Mouse (Mus musculus): ENCODE measurements around the gene Nit1. TPM values are rescaled to one million over a fixed set of nuclear protein-coding genes. Genes with fewer than 3 reads are reported as not detected.
"Not testable (repeated sequence)": the region's sequence is repeated elsewhere in the genome, so short reads cannot be mapped to it uniquely, and the experiment has no call there.

The Nit1 gene
- polyA plus RNA-seq, 1 experiment from 2014 or later: 57.6 TPM

DNA sequence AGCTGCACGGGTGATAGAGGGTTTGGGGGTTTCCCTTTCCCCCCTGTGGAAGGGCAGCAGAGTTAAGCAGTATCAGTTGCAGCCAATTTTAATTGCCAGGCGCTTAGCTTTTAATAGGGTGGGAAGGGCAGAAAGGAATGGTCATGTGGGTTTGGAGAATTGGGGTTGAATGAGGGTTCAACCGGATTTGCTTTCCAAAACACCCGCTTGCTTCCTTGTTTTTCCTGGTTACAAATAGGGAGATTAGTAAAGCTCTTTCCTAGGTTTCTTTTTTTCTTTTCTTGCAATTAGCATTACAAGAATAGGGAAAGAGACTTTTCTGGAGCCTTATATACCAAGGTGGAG, 15.3 kb downstream of the Nit1 start:
- Histone ChIP-seq H3K9me3 (ENCODE audit: control insufficient read depth, low read length) (no peaks in the 10 kb centered on the region), H3K4me1 (ENCODE audit: control insufficient read depth, insufficient read depth, low read length) (peaks cover 17% of the 10 kb centered on the region), H3K27ac (ENCODE audit: low read length) (peak overlapping the region; percentile 100), H3K4me3 (ENCODE audit: low read length) (peak overlapping the region; percentile 87), H3K36me3 (ENCODE audit: control insufficient read depth, insufficient read depth, low read length) (no peaks in the 10 kb centered on the region), H3K27me3 (replicated peaks; ENCODE audit: control insufficient read depth, insufficient read depth, low read length) (no peaks in the 10 kb centered on the region), H3K4me2 (ENCODE audit: low read depth, low read length) (peak overlapping the region; percentile 96), H3K9ac (ENCODE audit: low read depth, low read length) (peak overlapping the region; percentile 99)
- WGBS: under 1% methylated on average over 4 of the region's 4 CpGs
- no peak for ATAC-seq

DNA sequence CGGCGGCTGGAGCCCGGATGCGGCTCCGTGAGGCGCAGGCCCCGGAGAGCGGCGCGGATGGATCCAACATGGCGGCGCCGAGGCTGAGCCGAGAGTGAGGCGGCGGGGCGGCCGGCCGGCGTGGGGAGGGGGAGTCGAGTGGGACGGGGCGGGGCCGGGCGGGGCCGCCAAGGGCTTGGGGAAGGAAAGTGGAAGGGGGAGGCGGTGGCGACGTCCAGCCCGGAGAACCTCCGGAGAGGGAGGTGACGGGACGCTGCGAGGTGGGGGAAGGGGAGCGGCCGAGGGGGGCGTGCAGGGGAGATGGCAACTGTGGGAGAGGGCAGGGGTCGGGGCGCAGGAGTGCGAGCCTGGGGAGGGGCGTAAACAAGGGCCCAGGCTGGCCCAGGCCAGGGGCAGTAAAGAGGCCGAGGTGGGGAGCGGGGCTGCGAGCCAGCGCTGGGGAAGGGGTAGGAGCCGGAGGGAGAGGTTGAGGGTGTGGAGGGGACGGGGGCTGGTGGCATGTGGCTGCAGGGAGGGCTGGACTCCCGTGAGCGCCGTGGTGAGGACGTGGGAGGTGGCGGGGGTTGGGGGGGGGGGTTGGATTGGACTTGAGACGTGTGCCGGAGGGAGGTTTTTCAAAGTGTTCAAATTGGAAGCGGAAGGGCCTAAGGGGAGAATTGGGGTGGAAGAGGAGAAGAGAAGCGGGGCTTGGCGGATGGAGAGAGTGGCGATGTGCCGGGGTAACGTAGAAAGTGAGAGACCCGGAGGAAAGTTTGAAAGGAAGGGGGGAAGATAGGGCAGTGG, 15.8 kb downstream of the Nit1 start:
- Histone ChIP-seq H3K27ac (ENCODE audit: low read length) (peak overlapping the region; percentile 100), H3K4me2 (ENCODE audit: low read depth, low read length) (peak overlapping the region; percentile 96), H3K27me3 (replicated peaks; ENCODE audit: control insufficient read depth, insufficient read depth, low read length) (no peaks in the 10 kb centered on the region), H3K9ac (ENCODE audit: low read depth, low read length) (peak overlapping the region; percentile 99), H3K4me3 (ENCODE audit: low read length) (peak overlapping the region; percentile 87), H3K4me1 (ENCODE audit: control insufficient read depth, insufficient read depth, low read length) (peaks cover 17% of the 10 kb centered on the region), H3K36me3 (ENCODE audit: control insufficient read depth, insufficient read depth, low read length) (no peaks in the 10 kb centered on the region), H3K9me3 (ENCODE audit: control insufficient read depth, low read length) (no peaks in the 10 kb centered on the region)
- WGBS: under 1% methylated on average over 61 of the region's 61 CpGs
- peak; percentile 87 for ATAC-seq

DNA sequence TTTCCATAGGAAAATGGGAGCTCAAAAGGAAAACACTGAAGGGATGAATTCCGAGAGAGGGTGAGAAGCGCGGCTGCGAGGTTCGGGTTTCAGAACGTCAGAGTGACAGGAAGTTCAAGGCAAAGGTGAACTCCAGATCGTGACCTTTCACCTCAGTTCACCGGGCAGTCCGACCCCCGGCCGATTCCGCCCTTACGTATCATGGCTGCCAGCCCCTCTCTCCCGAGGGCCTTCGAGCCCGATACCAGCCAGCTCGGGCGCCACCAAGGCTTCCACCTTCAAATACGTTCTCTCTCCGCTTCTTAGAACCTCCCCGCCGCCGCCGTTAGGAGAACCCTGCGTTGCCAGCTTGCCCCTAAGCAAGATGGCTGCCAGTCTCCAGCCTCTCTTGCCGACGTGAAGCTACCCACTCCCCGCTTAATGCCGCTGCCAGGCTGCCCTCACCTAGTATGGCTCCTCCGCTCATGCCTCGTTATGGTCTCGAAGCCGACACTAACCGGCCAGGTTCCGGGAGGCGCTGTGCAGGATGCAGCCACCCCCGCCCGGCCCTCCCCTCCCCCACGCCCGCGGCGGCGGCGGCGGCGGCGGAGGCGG, 16.5 kb downstream of the Nit1 start, which contains the start of gene Dedd:
Gene Dedd (plus strand): TSS at position 307 of the 594 bp plus-strand sequence.
- Histone ChIP-seq H3K36me3 (ENCODE audit: control insufficient read depth, insufficient read depth, low read length) (no peaks in the 10 kb centered on the region), H3K9me3 (ENCODE audit: control insufficient read depth, low read length) (no peaks in the 10 kb centered on the region), H3K4me3 (ENCODE audit: low read length) (peak within 1 kb of the TSS; percentile 87), H3K4me2 (ENCODE audit: low read depth, low read length) (peak within 1 kb of the TSS; percentile 96), H3K9ac (ENCODE audit: low read depth, low read length) (peak within 1 kb of the TSS; percentile 99), H3K4me1 (ENCODE audit: control insufficient read depth, insufficient read depth, low read length) (peaks cover 17% of the 10 kb centered on the region), H3K27ac (ENCODE audit: low read length) (peak within 1 kb of the TSS; percentile 100), H3K27me3 (replicated peaks; ENCODE audit: control insufficient read depth, insufficient read depth, low read length) (no peaks in the 10 kb centered on the region)
- ATAC-seq: peak; percentile 94
- under 1% methylated on average over 39 of the region's 48 CpGs for WGBS

DNA sequence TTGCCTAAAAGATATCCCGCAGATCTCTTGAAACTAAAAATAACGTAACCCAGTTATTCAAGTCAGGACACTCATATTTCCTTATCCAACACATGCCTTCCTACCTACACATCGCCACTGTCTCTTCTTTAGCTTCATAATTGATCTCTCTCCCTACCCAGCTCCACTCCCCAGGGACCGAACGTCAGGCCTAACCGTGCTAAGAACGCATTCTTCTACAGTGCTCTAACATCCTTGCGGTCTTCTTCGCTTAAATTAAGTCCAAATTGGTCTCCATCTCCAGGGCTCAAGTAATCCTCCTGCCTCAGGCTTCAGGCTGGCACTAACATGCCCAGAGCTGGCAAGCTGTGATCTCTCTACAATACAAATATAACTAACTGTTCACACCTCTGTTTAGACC, 17.2 kb downstream of the Nit1 start:
- ATAC-seq: no peak

DNA sequence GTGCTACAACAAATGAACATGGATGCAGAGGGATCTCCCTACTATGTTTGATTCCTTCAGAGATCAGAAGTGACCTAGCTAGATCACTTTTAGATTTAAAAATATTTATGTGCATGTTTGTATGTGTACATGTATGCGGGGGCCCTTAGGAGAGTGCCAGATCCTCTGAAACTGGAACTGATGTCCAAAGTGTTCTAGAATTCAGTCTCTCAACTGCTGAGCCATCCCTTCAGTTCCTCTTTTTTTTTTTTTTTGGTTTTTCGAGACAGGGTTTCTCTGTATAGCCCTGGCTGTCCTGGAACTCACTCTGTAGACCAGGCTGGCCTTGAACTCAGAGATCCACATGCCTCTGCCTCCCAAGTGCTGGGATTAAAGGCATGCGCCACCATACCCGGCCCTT, 18.9 kb downstream of the Nit1 start:
- ATAC-seq; H3K27ac ChIP-seq (ENCODE audit: low read length): not testable (repeated sequence)
- WGBS: 83% methylated on average over 4 of the region's 4 CpGs

More for the DNA sequence above, 17.2 kb downstream of the Nit1 start:
- whole genome bisulfite sequencing: 26% methylated on average over 9 of the region's 9 CpGs
- Histone ChIP-seq H3K9ac (ENCODE audit: low read depth, low read length) (peak overlapping the region; percentile 99), H3K9me3 (ENCODE audit: control insufficient read depth, low read length) (no peaks in the 10 kb centered on the region), H3K4me2 (ENCODE audit: low read depth, low read length) (peak overlapping the region; percentile 96), H3K4me1 (ENCODE audit: control insufficient read depth, insufficient read depth, low read length) (peaks cover 17% of the 10 kb centered on the region), H3K27ac (ENCODE audit: low read length) (peak overlapping the region; percentile 100), H3K36me3 (ENCODE audit: control insufficient read depth, insufficient read depth, low read length) (no peaks in the 10 kb centered on the region), H3K4me3 (ENCODE audit: low read length) (peak overlapping the region; percentile 87), H3K27me3 (replicated peaks; ENCODE audit: control insufficient read depth, insufficient read depth, low read length) (no peaks in the 10 kb centered on the region)

DNA sequence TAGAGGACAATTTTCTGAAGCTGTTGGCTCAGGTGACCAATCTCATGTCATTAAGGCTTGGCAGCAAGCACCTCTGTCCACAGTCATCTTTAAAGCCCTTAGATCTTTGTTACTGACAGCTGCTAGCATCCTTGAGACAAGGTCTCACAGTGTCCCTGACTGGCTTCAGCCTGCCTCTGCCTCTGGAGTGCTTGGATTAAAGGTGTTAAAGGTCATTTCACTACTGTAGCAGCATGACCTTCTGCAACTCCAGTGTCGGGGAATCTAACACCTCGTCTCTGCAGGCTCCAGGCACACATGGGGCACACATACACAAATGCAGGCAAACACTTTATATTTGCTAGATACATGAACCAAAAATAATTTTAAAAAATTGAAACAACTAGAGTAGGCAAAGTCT, 19.9 kb downstream of the Nit1 start:
- H3K27me3 ChIP-seq (replicated peaks; ENCODE audit: control insufficient read depth, insufficient read depth, low read length): no peaks in the 10 kb centered on the region
- no peak overlapping the region for H3K4me3 ChIP-seq (ENCODE audit: low read length)
- ATAC-seq: no peak
- no peaks in the 10 kb centered on the region for H3K36me3 ChIP-seq (ENCODE audit: control insufficient read depth, insufficient read depth, low read length)
- peaks cover 11% of the 10 kb centered on the region for H3K4me1 ChIP-seq (ENCODE audit: control insufficient read depth, insufficient read depth, low read length)
- H3K9me3 ChIP-seq (ENCODE audit: control insufficient read depth, low read length): no peaks in the 10 kb centered on the region
- no peak overlapping the region for H3K27ac ChIP-seq (ENCODE audit: low read length)
- no peak overlapping the region for H3K9ac ChIP-seq (ENCODE audit: low read depth, low read length)
- WGBS: 78% methylated on average over 2 of the region's 2 CpGs
- H3K4me2 ChIP-seq (ENCODE audit: low read depth, low read length): no peak overlapping the region

More for the DNA sequence above, 18.9 kb downstream of the Nit1 start:
- H3K4me3 ChIP-seq (ENCODE audit: low read length); H3K27me3 ChIP-seq (replicated peaks; ENCODE audit: control insufficient read depth, insufficient read depth, low read length); H3K36me3 ChIP-seq (ENCODE audit: control insufficient read depth, insufficient read depth, low read length); H3K4me2 ChIP-seq (ENCODE audit: low read depth, low read length); H3K9ac ChIP-seq (ENCODE audit: low read depth, low read length); H3K9me3 ChIP-seq (ENCODE audit: control insufficient read depth, low read length): not testable (repeated sequence)
- H3K4me1 ChIP-seq (ENCODE audit: control insufficient read depth, insufficient read depth, low read length): peaks cover 17% of the 10 kb centered on the region

DNA sequence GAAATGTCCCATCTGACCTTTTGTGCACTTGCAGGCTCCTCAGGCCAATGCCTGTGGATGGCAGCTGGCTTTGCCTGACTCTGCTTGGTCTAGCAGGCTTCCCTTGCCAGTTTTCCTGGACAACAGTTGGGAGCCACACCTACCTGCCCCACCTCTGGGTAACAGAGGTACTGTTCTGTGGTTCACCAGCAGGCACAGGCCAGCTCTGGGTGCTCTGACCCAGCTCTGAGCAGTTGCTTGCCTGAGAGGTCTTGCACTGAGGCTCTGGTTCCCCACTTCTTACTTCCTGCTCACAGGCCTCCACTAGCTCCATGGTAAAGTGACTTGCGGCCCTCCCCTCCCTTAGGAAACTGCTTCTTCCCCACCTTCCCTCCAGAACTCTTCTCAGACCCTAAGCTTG, 23.4 kb downstream of the Nit1 start:
- Histone ChIP-seq H3K4me3 (ENCODE audit: low read length) (no peak overlapping the region), H3K27ac (ENCODE audit: low read length) (no peak overlapping the region), H3K9ac (ENCODE audit: low read depth, low read length) (no peak overlapping the region), H3K4me2 (ENCODE audit: low read depth, low read length) (no peak overlapping the region), H3K9me3 (ENCODE audit: control insufficient read depth, low read length) (no peaks in the 10 kb centered on the region), H3K27me3 (replicated peaks; ENCODE audit: control insufficient read depth, insufficient read depth, low read length) (no peaks in the 10 kb centered on the region), H3K4me1 (ENCODE audit: control insufficient read depth, insufficient read depth, low read length) (no peaks in the 10 kb centered on the region; the same call in 1 of the 2 replicates), H3K36me3 (ENCODE audit: control insufficient read depth, insufficient read depth, low read length) (no peaks in the 10 kb centered on the region)
- ATAC-seq: peak; percentile 58
- 89% methylated on average over 1 of the region's 1 CpGs for WGBS

DNA sequence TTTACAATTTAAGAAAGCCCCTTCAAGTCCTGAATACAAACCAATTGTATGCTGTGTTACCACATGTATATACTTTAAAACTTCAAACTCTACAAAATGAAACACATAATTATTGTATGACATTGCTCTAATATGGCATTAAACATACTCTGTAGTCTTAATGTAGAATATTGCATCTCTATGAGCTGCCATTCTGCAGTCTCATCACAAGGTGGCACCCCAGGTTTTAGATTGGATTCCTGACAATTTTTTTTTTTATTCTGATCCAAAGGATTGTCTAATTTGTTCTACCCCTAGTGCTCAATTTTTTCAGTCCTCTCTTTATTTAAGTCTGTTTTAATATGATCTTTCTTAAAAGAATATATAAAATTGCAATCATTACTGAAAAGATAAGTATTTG, 24.0 kb downstream of the Nit1 start:
- no peaks in the 10 kb centered on the region for H3K36me3 ChIP-seq (ENCODE audit: control insufficient read depth, insufficient read depth, low read length)
- no peak overlapping the region for H3K9ac ChIP-seq (ENCODE audit: low read depth, low read length)
- H3K27me3 ChIP-seq (replicated peaks; ENCODE audit: control insufficient read depth, insufficient read depth, low read length): no peaks in the 10 kb centered on the region
- no peak overlapping the region for H3K4me2 ChIP-seq (ENCODE audit: low read depth, low read length)
- H3K4me3 ChIP-seq (ENCODE audit: low read length): no peak overlapping the region
- no peak overlapping the region for H3K27ac ChIP-seq (ENCODE audit: low read length)
- no peak for ATAC-seq
- H3K9me3 ChIP-seq (ENCODE audit: control insufficient read depth, low read length): no peaks in the 10 kb centered on the region
- H3K4me1 ChIP-seq (ENCODE audit: control insufficient read depth, insufficient read depth, low read length): no peaks in the 10 kb centered on the region; the same call in 1 of the 2 replicates

- Histone ChIP-seq H3K36me3 (ENCODE audit: control insufficient read depth, insufficient read depth, low read length) (no peaks in the 10 kb centered on the region), H3K27ac (ENCODE audit: low read length) (no peak overlapping the region), H3K4me3 (ENCODE audit: low read length) (peak overlapping the region; percentile 4; the same call in 1 of the 2 replicates), H3K4me2 (ENCODE audit: low read depth, low read length) (0 out of 2 replicates have a peak overlapping the region, but pooled peaks have one; percentile 2), H3K27me3 (replicated peaks; ENCODE audit: control insufficient read depth, insufficient read depth, low read length) (no peaks in the 10 kb centered on the region), H3K4me1 (ENCODE audit: control insufficient read depth, insufficient read depth, low read length) (no peaks in the 10 kb centered on the region), H3K9ac (ENCODE audit: low read depth, low read length) (no peak overlapping the region), H3K9me3 (ENCODE audit: control insufficient read depth, low read length) (no peaks in the 10 kb centered on the region)
- 31% methylated on average over 5 of the region's 5 CpGs for WGBS
- no peak for ATAC-seq
Observed at GRCm38 (mm10) chr1:171320151-171320550, 25.3 kb downstream of the Nit1 start.
